Mouse (Mus musculus) megakaryocyte, embryonic 14.5 days (primary cell): ENCODE measurements around the gene Col13a1.

ENCODE experiments used
- FLI1 ChIP-seq: IDR thresholded peaks from 2 replicates; pipeline ENCODE4 v1.6.1; 2012; ENCODE audit warnings: low read length, inconsistent platforms, mixed read lengths
- GATA1 ChIP-seq: IDR thresholded peaks from 3 replicates; pipeline ENCODE4 v1.6.1; 2012; ENCODE audit warnings: mixed read lengths, low read length, inconsistent platforms, borderline replicate concordance

DNA sequence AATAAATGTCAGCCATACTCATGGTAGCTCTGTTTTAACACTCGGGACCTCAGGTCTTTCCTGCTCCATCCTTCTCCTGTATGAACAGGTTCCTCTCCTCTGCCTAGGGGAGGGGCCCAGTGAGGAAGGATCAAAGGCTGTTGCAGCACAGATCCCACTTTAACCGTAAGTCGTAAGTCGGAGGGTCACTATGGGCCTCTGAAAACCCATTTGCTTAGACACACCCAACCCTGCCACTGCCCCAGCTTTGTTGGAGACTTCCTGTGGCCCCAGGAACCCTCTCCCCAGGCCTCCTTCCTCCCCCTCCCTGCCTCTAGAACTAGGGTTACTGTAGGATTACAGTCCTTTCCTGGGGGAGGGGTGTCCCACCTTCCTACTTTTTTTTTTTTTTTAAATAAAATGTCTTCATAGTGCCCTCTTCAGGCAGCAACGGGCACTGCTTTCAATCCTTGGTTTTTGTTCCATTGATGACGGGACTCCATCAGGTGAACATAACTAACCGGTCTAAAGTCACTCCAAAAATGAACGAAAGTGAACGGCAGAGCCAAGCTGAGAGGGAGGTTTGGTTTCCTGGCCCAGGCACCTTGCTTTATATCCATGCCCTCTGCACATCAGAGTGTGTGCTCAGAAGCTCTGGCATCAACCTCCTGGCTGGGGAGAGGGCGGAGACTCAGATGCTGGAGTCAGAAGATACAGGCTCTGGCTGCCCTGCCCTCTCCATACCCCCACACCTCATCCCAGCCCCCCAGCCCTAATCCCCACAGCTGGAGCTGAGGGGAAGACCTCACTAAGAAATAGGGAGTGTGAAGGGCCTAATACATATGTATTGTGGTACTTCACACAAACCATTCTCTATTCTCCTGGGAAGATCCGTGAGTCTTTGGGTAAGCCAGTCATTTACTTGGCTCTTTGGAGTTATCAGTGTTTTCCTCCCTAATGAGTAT is 12.8 kb upstream of the Col13a1 start:
- no peak for TF ChIP-seq GATA1
- no peak for TF ChIP-seq FLI1
